Mouse (Mus musculus) granulocyte monocyte progenitor cell, adult 5-6 weeks (primary cell): ENCODE measurements around the gene Olfr412. TPM values are rescaled to one million over a fixed set of nuclear protein-coding genes. Genes with fewer than 3 reads are reported as not detected.

Experiments
- ATAC-seq: replicated peaks from 2 replicates; pipeline ENCODE4 v1.8.0; 2016; ENCODE audit warnings: mild to moderate bottlenecking, moderate TSS enrichment, inconsistent platforms; ENCODE audit not compliant: poor library complexity, severe bottlenecking
- total RNA-seq, 2 experiments: library from RNA; stranded (forward) in 1 of 2; stranded (reverse) in 1 of 2; fragments of 200-712, 200-1000 nt in 1 of 2; fragments of >200 nt in 1 of 2; fragmentation: Nextera tagmentation in 1 of 2; gene quantifications; 2 replicates each; pipeline ENCODE4 v1.2.3; 2014 to 2017

The Olfr412 gene
- total RNA-seq, 2 experiments from 2014 or later = not detected

DNA sequence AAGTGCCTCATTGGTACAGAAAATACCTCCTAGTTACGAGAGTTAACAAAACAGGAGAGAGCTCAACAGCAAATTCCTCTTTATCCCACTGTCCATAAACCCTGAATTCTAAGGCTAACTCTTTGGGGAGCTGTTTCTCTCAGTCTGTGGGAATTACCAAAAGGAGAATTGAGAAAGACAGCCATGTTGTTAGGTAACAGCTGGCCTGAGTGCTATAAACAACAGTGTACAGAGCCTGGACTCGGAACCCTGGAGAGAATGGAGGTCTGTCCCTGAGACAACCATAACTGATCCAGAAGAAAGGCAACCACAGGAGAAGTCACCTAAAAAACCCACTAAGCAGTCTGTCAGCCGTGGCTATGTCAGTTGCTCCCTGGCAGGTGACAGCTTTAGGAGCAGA lies 50.6 kb downstream of the Olfr412 start:
- ATAC-seq = no peak

DNA sequence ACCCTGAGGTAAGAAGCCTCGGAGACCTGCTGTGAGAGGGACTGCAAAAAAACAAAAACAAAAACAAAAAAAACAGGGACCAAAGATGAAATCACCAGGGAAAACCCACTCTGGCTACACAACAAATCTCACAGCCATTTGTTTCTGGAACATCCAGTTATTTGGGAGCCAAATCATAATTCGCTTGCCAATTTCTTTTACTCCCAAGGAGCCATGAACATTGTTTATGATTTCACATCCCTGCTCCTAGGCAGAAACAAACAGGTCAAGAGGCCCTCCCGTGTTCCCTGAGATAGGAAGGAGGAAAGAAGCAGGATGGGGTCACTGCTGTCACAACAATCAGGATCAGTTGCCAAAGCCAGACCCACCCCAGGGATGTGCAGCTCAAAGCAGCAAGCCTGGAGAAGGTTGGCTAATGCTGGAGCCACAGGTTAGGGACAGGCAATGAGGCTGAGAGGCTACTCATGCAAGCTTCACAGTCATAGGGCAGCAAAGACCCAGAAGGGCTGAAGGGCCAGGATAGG lies 51.6 kb downstream of the Olfr412 start:
- ATAC-seq = no peak

DNA sequence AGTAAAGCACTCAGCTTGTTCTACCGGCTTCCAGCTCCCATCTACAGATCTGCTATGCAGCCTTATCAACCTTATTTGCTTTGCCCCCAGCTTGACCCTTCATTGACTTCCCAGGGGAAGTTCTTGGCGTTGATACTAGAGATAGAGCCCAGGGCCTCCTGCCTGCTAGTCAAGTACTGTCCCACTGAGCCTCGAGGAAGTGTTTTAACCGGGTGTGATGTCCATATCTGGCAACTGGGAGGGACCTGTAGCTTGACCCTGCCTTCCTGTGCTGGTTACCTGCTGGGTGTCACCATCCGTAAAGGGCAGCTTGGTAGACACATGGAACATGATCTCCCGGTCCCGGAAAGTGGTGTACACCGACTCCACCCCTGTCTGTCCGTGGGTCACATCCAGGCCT lies 52.2 kb downstream of the Olfr412 start:
- no peak for ATAC-seq

DNA sequence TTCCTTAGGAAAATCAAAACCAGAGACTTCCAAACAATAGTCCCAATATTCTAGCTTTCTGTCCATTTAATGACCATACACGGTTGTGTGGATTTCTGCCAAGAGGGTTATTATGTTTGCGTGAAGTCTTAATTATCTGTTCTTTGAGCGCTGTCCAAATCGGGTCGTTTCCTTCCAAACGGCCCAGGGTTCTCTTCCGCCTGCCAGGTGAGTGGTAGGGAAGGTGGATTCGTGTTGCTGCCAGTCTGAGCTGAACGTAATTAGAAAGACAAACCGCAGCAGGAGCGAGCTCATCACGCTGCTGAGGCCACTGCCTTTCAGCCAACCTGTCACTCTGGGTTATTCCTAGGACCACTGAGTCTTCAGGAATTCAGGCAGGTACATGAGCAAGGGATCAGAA lies 53.9 kb downstream of the Olfr412 start:
- no peak for ATAC-seq

Other genes with a start within 250 kb of the Olfr412 start
- gene Olfr401, start 248.4 kb upstream of the Olfr412 start, total RNA-seq (2014; fragmentation: Nextera tagmentation) = not detected in 2 replicates
- not detected in 2 replicates for gene Olfr401, start 248.4 kb upstream of the Olfr412 start, total RNA-seq (2017)
- gene Olfr402, start 208.5 kb upstream of the Olfr412 start, total RNA-seq (2014; fragmentation: Nextera tagmentation) = not detected in 2 replicates
- gene Olfr402, start 208.5 kb upstream of the Olfr412 start, total RNA-seq (2017) = not detected in 2 replicates
- not detected in 2 replicates for gene Olfr403, start 175.8 kb upstream of the Olfr412 start, total RNA-seq (2014; fragmentation: Nextera tagmentation)
- gene Olfr403, start 175.8 kb upstream of the Olfr412 start, total RNA-seq (2017) = not detected in 2 replicates
- not detected in 2 replicates for gene Olfr43, start 150.7 kb upstream of the Olfr412 start, total RNA-seq (2014; fragmentation: Nextera tagmentation)
- gene Olfr43, start 150.7 kb upstream of the Olfr412 start, total RNA-seq (2017) = not detected in 2 replicates
- not detected in 2 replicates for gene Olfr406, start 102.3 kb upstream of the Olfr412 start, total RNA-seq (2014; fragmentation: Nextera tagmentation)
- not detected in 2 replicates for gene Olfr406, start 102.3 kb upstream of the Olfr412 start, total RNA-seq (2017)
- not detected in 2 replicates for gene Olfr59, start 78.3 kb upstream of the Olfr412 start, total RNA-seq (2014; fragmentation: Nextera tagmentation)
- not detected in 2 replicates for gene Olfr59, start 78.3 kb upstream of the Olfr412 start, total RNA-seq (2017)
- not detected in 2 replicates for gene Olfr410, start 24.0 kb upstream of the Olfr412 start, total RNA-seq (2014; fragmentation: Nextera tagmentation)
- gene Olfr410, start 24.0 kb upstream of the Olfr412 start, total RNA-seq (2017) = not detected in 2 replicates
- not detected in 2 replicates for gene Olfr411, start 9.4 kb upstream of the Olfr412 start, total RNA-seq (2014; fragmentation: Nextera tagmentation)
- not detected in 2 replicates for gene Olfr411, start 9.4 kb upstream of the Olfr412 start, total RNA-seq (2017)
- gene Rap1gap2, start 248.8 kb downstream of the Olfr412 start, total RNA-seq (2014; fragmentation: Nextera tagmentation) = 1.1 and 3.2 TPM in 2 replicates
- gene Rap1gap2, start 248.8 kb downstream of the Olfr412 start, total RNA-seq (2017) = 0.78 and 0.82 TPM in 2 replicates